Mouse (Mus musculus) frontal cortex, adult (tissue): ENCODE measurements at regions not wholly inside any gene's neighbourhood (a gene's known extent, or its start where the extent isn't known, plus 50 kb on each side); places are given as distances from the start of the nearest gene placed in this dataset.
"Not testable (repeated sequence)": the region's sequence is repeated elsewhere in the genome, so short reads cannot be mapped to it uniquely, and the experiment has no call there.

Experiments used
- ATAC-seq: cut with Nextera tagmentation; 2 replicates; pipeline ENCODE4 v1.9.2; 2017; ENCODE audit warnings: mild to moderate bottlenecking, moderate library complexity, mixed read lengths; ENCODE audit not compliant: low TSS enrichment

GRCm38 (mm10) chr3:36387431-36387830 lies 88.3 kb downstream of the Anxa5 start:
- no peak for ATAC-seq

GRCm38 (mm10) chr3:36383438-36383945 lies 92.2 kb downstream of the Anxa5 start:
- no peak for ATAC-seq

GRCm38 (mm10) chr3:36381621-36382193 lies 94.0 kb downstream of the Anxa5 start:
- peak; percentile 88 for ATAC-seq

- peak; percentile 79 for ATAC-seq
Measured at GRCm38 (mm10) chr3:36375722-36376121, 100.0 kb downstream of the Anxa5 start.

GRCm38 (mm10) chr3:36374939-36375338 lies 100.8 kb downstream of the Anxa5 start:
- ATAC-seq = no peak

GRCm38 (mm10) chr3:36360933-36361332 lies 114.8 kb downstream of the Anxa5 start:
- no peak for ATAC-seq

GRCm38 (mm10) chr3:36354201-36354600 lies 121.5 kb downstream of the Anxa5 start:
- not testable (repeated sequence) for ATAC-seq

- peak; percentile 81 for ATAC-seq
Measured at GRCm38 (mm10) chr3:36352032-36352742, 123.5 kb downstream of the Anxa5 start.

- ATAC-seq = no peak
Measured at GRCm38 (mm10) chr3:36349073-36349472, 126.6 kb downstream of the Anxa5 start.

- peak; percentile 96 for ATAC-seq
Measured at GRCm38 (mm10) chr3:36340889-36341533, 118.9 kb upstream of the Qrfpr start.

- no peak for ATAC-seq
Measured at GRCm38 (mm10) chr3:36339656-36340055, 117.5 kb upstream of the Qrfpr start.

- peak; percentile 20; the same call in 1 of the 2 replicates for ATAC-seq
Measured at GRCm38 (mm10) chr3:36334279-36334678, 112.2 kb upstream of the Qrfpr start.

GRCm38 (mm10) chr3:36332016-36332415 lies 109.9 kb upstream of the Qrfpr start:
- ATAC-seq = peak; percentile 82

GRCm38 (mm10) chr3:36330656-36331055 lies 108.5 kb upstream of the Qrfpr start:
- no peak for ATAC-seq

- no peak for ATAC-seq
Measured at GRCm38 (mm10) chr3:36329631-36330030, 107.5 kb upstream of the Qrfpr start.

- ATAC-seq = no peak
Measured at GRCm38 (mm10) chr3:36328927-36329326, 106.8 kb upstream of the Qrfpr start.

GRCm38 (mm10) chr3:36318635-36319034 lies 96.5 kb upstream of the Qrfpr start:
- no peak for ATAC-seq

- ATAC-seq = no peak
Measured at GRCm38 (mm10) chr3:36311337-36311736, 89.2 kb upstream of the Qrfpr start.

- peak; percentile 74 for ATAC-seq
Measured at GRCm38 (mm10) chr3:36310642-36311267, 88.6 kb upstream of the Qrfpr start.

- ATAC-seq = no peak
Measured at GRCm38 (mm10) chr3:36296792-36297191, 74.7 kb upstream of the Qrfpr start.

- ATAC-seq = no peak
Measured at GRCm38 (mm10) chr3:36291971-36292370, 69.9 kb upstream of the Qrfpr start.

- ATAC-seq = no peak
Measured at GRCm38 (mm10) chr3:36284066-36284465, 62.0 kb upstream of the Qrfpr start.
